Mouse (Mus musculus) c-Kit-positive CD71-negative TER-119-negative erythroid progenitor cells, embryonic 14.5 days (primary cell): ENCODE data around the gene Cand2.

Experiments used
- DNase-seq: peaks from one replicate; pipeline ENCODE4 v3.0.0-alpha.2; 2013; ENCODE audit warnings: low read depth

The Cand2 gene

GRCm38 (mm10) chr6:115773966-115774413 is 348 bp upstream of the Cand2 start:
- no peak for DNase-seq

- no peak for DNase-seq
These were observed 1.5 kb downstream of the Cand2 start for GRCm38 (mm10) chr6:115775838-115776237.

- no peak for DNase-seq
These were observed 2.0 kb downstream of the Cand2 start for GRCm38 (mm10) chr6:115776363-115776762.

- DNase-seq, result no peak
These were observed 8.4 kb downstream of the Cand2 start for GRCm38 (mm10) chr6:115782781-115783180.

- no peak for DNase-seq
These were observed 16.7 kb downstream of the Cand2 start for GRCm38 (mm10) chr6:115791016-115791415.

- no peak for DNase-seq
These were observed 17.7 kb downstream of the Cand2 start for GRCm38 (mm10) chr6:115791842-115792686.

GRCm38 (mm10) chr6:115792691-115793215 is 18.4 kb downstream of the Cand2 start:
- DNase-seq, result no peak

- DNase-seq, result no peak
These were observed 27.5 kb downstream of the Cand2 start for GRCm38 (mm10) chr6:115801811-115802210.

GRCm38 (mm10) chr6:115803541-115804382 is 29.4 kb downstream of the Cand2 start:
- peak; percentile 71 for DNase-seq

GRCm38 (mm10) chr6:115804432-115805192 is 30.3 kb downstream of the Cand2 start:
- DNase-seq, result no peak

- DNase-seq, result no peak
These were observed 33.3 kb downstream of the Cand2 start for GRCm38 (mm10) chr6:115807464-115808195.

- DNase-seq, result no peak
These were observed 33.8 kb downstream of the Cand2 start for GRCm38 (mm10) chr6:115808196-115808487.

- DNase-seq, result peak; percentile 88
These were observed 34.3 kb downstream of the Cand2 start, which contains the start of gene Rpl32 for GRCm38 (mm10) chr6:115808488-115809231. Gene Rpl32 (minus strand): TSS chr6:115808747.

- no peak for DNase-seq
These were observed 37.3 kb downstream of the Cand2 start for GRCm38 (mm10) chr6:115811606-115812005.

- peak; percentile 78 for DNase-seq
These were observed 39.8 kb downstream of the Cand2 start for GRCm38 (mm10) chr6:115814104-115814503.

- no peak for DNase-seq
These were observed 40.7 kb downstream of the Cand2 start for GRCm38 (mm10) chr6:115815041-115815440.

- DNase-seq, result no peak
These were observed 43.8 kb downstream of the Cand2 start for GRCm38 (mm10) chr6:115818129-115818528.

GRCm38 (mm10) chr6:115821216-115821993 is 47.1 kb downstream of the Cand2 start:
- DNase-seq, result no peak

- peak; percentile 74 for DNase-seq
These were observed 49.6 kb downstream of the Cand2 start for GRCm38 (mm10) chr6:115823850-115824464.
